20 mouse cellular contexts compared by ENCODE assay signal in genomic region chr2:61177801-61178200, GRCm38 (mm10).
DNase-seq lines count a peak whose midpoint lies in the region; ATAC-seq and TF ChIP-seq lines count a peak whose summit lies in the region.
"Had no signal": no experiment of that assay in that cellular context is flagged by ENCODE, and none has a peak within 500 bp of the region (broad histone marks: within the 10 kb centered on the region; RNA-seq: fewer than 3 reads in every experiment).

No protein-coding gene starts in this region.

- no peak overlapping the region for H3K27ac ChIP-seq in heart, embryonic 12.5 days (ENCODE audit: poor library complexity, severe bottlenecking)
- H3K27ac ChIP-seq in lung, postnatal 0 days (ENCODE audit: low read length): no peak overlapping the region
- H3K27ac ChIP-seq: embryonic facial prominence, embryonic 12.5 days; forebrain, embryonic 15.5 days; hindbrain, embryonic 15.5 days had no signal

- H3K4me1 ChIP-seq in heart, embryonic 12.5 days (replicated peaks): no peaks in the 10 kb centered on the region
- H3K4me1 ChIP-seq in lung, postnatal 0 days (ENCODE audit: insufficient read depth, low read depth, low read length): no peaks in the 10 kb centered on the region
- H3K4me1 ChIP-seq: embryonic facial prominence, embryonic 12.5 days; forebrain, embryonic 15.5 days; hindbrain, embryonic 15.5 days had no signal

- H3K27me3 ChIP-seq in heart, embryonic 12.5 days (replicated peaks): no peaks in the 10 kb centered on the region
- no peaks in the 10 kb centered on the region for H3K27me3 ChIP-seq in lung, postnatal 0 days (replicated peaks; ENCODE audit: insufficient read depth, low read length)
- H3K27me3 ChIP-seq: CH12.LX; embryonic facial prominence, embryonic 12.5 days; forebrain, embryonic 15.5 days; hindbrain, embryonic 15.5 days; Patski had no signal

- peak; percentile 44 for DNase-seq in heart, adult 11 months
- DNase-seq in kidney, adult 8-10 months: peak; percentile 7 to 61
- DNase-seq in kidney, postnatal 4 days: no peak
- DNase-seq in lung, postnatal 0 days (ENCODE audit: low spot score): peak; percentile 15
- DNase-seq in lung, postnatal 14 days: no peak
- DNase-seq in lung, postnatal 36 days: peak; percentile 32
- DNase-seq: adrenal gland, adult 8-10 months; cerebellum, adult 11-12 months; cerebellum, adult 9-10 months; cerebellum, postnatal 25 days; gastrocnemius, postnatal 36 days; heart, postnatal 36 days had no signal

- H3K9ac ChIP-seq in heart, embryonic 12.5 days: no peak overlapping the region
- no peak overlapping the region for H3K9ac ChIP-seq in lung, postnatal 0 days (replicated peaks; ENCODE audit: low read depth)
- H3K9ac ChIP-seq: embryonic facial prominence, embryonic 12.5 days; forebrain, embryonic 15.5 days; hindbrain, embryonic 15.5 days had no signal

- H3K36me3 ChIP-seq in heart, embryonic 12.5 days: no peaks in the 10 kb centered on the region
- no peaks in the 10 kb centered on the region for H3K36me3 ChIP-seq in lung, postnatal 0 days (ENCODE audit: insufficient read depth, low read length)
- H3K36me3 ChIP-seq: embryonic facial prominence, embryonic 12.5 days; forebrain, embryonic 15.5 days; hindbrain, embryonic 15.5 days had no signal

- no peaks in the 10 kb centered on the region for H3K9me3 ChIP-seq in heart, embryonic 12.5 days (replicated peaks)
- no peaks in the 10 kb centered on the region for H3K9me3 ChIP-seq in lung, postnatal 0 days (ENCODE audit: low read length)
- H3K9me3 ChIP-seq: embryonic facial prominence, embryonic 12.5 days; forebrain, embryonic 15.5 days; hindbrain, embryonic 15.5 days had no signal

- 59% methylated on average over 2 of the region's 2 CpGs for WGBS in heart, embryonic 12.5 days
- 54% methylated on average over 2 of the region's 2 CpGs for WGBS in lung, postnatal 0 days

- no peak overlapping the region for H3K4me2 ChIP-seq in heart, embryonic 12.5 days
- no peak overlapping the region for H3K4me2 ChIP-seq in lung, postnatal 0 days (replicated peaks; ENCODE audit: low read depth, low read length)
- H3K4me2 ChIP-seq: embryonic facial prominence, embryonic 12.5 days; forebrain, embryonic 15.5 days; heart, embryonic 11.5 days; hindbrain, embryonic 15.5 days had no signal

- no peak overlapping the region for H3K4me3 ChIP-seq in heart, embryonic 12.5 days
- no peak overlapping the region for H3K4me3 ChIP-seq in lung, postnatal 0 days (ENCODE audit: low read depth, low read length)
- H3K4me3 ChIP-seq: embryonic facial prominence, embryonic 12.5 days; forebrain, embryonic 15.5 days; hindbrain, embryonic 15.5 days had no signal

- no peak for TF ChIP-seq CTCF in lung, postnatal 0 days (IDR thresholded peaks at IDR 0.05)

- ATAC-seq in heart, embryonic 12.5 days (ENCODE audit: insufficient number of reproducible peaks, low FRiP score): no peak
- ATAC-seq in lung, postnatal 0 days: peak; percentile 16; the same call in 1 of the 2 replicates
- ATAC-seq: activated CD4-positive, CD25-positive, alpha-beta regulatory T cell, adult 4 months; forebrain, embryonic 15.5 days; Patski had no signal

- peak; percentile 75 for TF ChIP-seq EP300 in lung, postnatal 0 days (IDR thresholded peaks at IDR 0.05)

Comparison
In these comparisons a context has a peak if more than half of its experiments do, and no peak if none do; other contexts are left out.
1. DNase-seq: peak in heart, adult 11 months (single experiment), kidney, adult 8-10 months (2 of 2), lung, postnatal 0 days (single experiment) and lung, postnatal 36 days (single experiment); none in kidney, postnatal 4 days (0 of 2) and lung, postnatal 14 days (single experiment).